Mouse (Mus musculus) common myeloid progenitor, adult 5-6 weeks (primary cell): ENCODE data around the gene Ptpn22. TPM values are rescaled to one million over a fixed set of nuclear protein-coding genes. Genes with fewer than 3 reads are reported as not detected.

Experiments
- ATAC-seq: replicated peaks from 2 replicates; pipeline ENCODE4 v1.8.0; 2016; ENCODE audit warnings: low read depth, mild to moderate bottlenecking, moderate TSS enrichment, inconsistent platforms; ENCODE audit not compliant: poor library complexity, severe bottlenecking
- total RNA-seq: library from RNA; stranded (forward); fragments of 200-1000, 187-1606 nt; gene quantifications from 2 replicates; pipeline ENCODE4 v1.2.3, GENCODE M21; 2017

Ptpn22 gene
- total RNA-seq, 1 experiment from 2014 or later: 27.9 TPM

DNA sequence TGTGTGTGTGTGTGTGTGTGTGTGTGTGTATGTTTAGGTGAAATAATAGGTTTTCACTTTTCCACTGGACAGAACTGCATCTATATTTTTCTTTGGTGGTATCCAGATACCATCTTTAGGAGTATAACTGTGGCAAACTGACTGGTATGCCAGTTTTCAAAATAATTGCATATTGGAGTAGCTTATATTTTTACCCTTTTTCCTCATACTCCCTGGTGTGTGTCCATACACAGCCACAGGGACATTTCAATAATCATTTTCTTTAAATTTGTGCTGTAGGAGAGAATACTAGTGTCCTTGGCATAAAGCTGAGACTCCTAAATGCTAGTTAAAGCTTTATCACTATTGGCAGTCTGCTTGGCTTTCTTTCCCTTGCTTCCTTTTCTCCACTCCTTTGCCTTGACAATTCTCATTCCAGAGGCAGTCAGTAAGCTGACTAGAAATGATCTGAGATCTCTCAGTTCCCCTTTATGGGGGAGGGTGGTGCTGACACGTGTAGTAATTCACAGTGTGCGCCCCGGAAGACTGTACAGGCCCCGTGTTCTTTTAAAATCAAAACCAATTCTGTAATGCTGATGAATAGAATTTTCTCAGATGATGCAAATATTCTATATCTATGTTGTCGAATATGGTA is 56.7 kb downstream of the Ptpn22 start:
- peak; percentile 20; the same call in 1 of the 2 replicates for ATAC-seq

DNA sequence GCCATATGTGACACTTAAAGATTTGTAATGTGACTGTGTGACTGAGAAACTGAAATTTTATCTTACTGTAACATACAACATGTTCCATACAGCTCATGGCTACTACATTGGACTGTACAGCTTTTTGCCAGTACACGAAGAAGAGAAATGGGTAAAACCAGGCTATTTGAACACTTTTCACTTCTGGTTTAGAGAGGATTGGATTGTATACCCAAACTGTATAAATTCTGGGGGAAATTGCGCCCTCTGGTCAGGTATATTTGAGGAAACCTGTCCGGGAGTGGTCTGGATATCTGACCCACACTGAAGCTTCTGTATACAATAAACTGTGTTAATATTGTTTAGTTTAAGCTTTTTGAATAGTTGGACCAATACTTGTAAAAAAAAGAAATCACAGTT is 57.2 kb downstream of the Ptpn22 start:
- ATAC-seq: no peak

DNA sequence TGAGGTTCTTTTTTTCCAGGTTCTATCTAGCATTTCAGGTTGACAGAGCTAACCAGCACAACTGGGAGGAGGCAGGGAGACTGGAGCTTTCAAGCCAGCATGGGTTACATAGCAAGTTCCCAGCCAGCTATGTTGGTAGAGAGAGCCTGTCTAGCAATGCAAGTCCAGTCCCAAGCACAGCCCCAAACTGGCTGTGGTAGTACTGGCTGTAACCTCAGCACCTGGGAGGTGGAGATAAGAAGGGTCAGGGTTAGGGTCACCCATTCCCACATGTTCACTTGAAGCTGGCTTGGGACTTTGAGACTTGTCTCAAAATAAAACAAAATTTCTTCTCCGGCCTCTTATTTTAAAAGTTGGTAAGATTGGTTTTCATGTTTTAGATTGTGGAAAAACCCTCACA is 60.5 kb downstream of the Ptpn22 start:
- peak; percentile 17; the same call in 1 of the 2 replicates for ATAC-seq

- no peak for ATAC-seq
These were observed 65.7 kb downstream of the Ptpn22 start for GRCm38 (mm10) chr3:103925302-103925701.

- ATAC-seq: peak; percentile 98
These were observed 67.9 kb downstream of the Ptpn22 start for GRCm38 (mm10) chr3:103927511-103927910.

DNA sequence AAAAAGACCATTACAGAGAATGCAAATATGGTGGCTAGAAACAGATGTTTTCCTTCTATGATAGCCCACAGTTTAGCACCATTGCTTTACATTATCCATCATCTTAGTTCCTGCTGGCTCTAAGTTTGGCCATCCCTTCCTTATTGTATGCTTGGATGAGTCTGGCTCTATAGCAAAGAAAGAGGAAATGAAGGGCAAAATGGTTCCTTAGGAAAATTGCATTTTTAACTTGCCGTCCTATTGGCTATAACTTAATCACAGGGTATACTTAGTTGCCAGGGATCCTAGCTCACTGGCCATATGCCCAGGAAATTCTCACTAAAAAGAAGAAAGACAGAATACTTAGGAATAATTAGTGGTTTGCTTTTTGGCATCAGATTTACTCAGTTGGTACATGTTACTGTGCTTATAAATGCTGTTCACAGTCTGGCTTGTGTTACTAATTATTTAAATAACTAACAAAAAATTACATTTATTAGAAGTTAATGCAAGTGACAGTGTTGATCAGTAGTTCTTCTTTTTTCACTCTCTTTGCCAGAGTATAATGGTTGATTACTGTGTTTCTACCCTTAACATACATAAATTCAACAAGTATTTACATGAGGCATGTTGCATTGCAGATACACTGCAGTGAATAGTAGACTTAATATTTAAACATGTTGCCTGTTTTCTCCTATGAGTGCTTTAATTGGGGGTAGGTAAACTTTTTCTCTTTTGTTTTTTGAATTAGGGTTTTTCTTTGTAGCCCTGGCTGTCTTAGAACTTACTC is 85.4 kb downstream of the Ptpn22 start:
- ATAC-seq: no peak

GRCm38 (mm10) chr3:103948666-103949065 is 89.1 kb downstream of the Ptpn22 start:
- no peak for ATAC-seq

GRCm38 (mm10) chr3:103960622-103961021 is 101.0 kb downstream of the Ptpn22 start:
- no peak for ATAC-seq

Other genes with a start within 250 kb of the Ptpn22 start
- 0.73 and 1.1 TPM in 2 replicates for gene Atg4a-ps, start 213.7 kb upstream of the Ptpn22 start, total RNA-seq
- 0.15 and 0.73 TPM in 2 replicates for gene Olfml3, start 121.8 kb upstream of the Ptpn22 start, total RNA-seq
- not detected in 2 replicates for gene Gm10964, start 120.4 kb upstream of the Ptpn22 start, total RNA-seq
- gene Hipk1, start 68.2 kb upstream of the Ptpn22 start, total RNA-seq: 75.4 and 87.3 TPM in 2 replicates
- 14.7 and 17.2 TPM in 2 replicates for gene Dclre1b, start 50.4 kb upstream of the Ptpn22 start, total RNA-seq
- 15.3 and 17.7 TPM in 2 replicates for gene Ap4b1, start 50.3 kb upstream of the Ptpn22 start, total RNA-seq
- gene Gm43064, start 50.2 kb upstream of the Ptpn22 start, total RNA-seq: not detected in 2 replicates
- gene Bcl2l15, start 27.2 kb upstream of the Ptpn22 start, total RNA-seq: 0.39 and 4.5 TPM in 2 replicates
- 45.7 and 47.0 TPM in 2 replicates for gene Rsbn1, start 54.3 kb downstream of the Ptpn22 start, total RNA-seq
- gene Phtf1, start 108.3 kb downstream of the Ptpn22 start, total RNA-seq: 33.9 and 39.8 TPM in 2 replicates